Mouse (Mus musculus) forebrain, embryonic 16.5 days (tissue): ENCODE data around the gene Apoa1. TPM values are rescaled to one million over a fixed set of nuclear protein-coding genes. Genes with fewer than 3 reads are reported as not detected.
A peak's percentile ranks its signal among the peaks of the same experiment; 100 is the strongest.

Experiments
- ATAC-seq: fragments of 200-750 bp; cut with Nextera tagmentation; 2 replicates; pipeline ENCODE4 v1.8.0; 2017; ENCODE audit warnings: mild to moderate bottlenecking, moderate library complexity
- H3K27ac ChIP-seq: fragments of 300-500 bp; sonication (generic); 2 replicates; pipeline ENCODE4 v1.5.1; 2014; ENCODE audit warnings: low read length, control low read depth
- H3K27me3 ChIP-seq: fragments of 300-500 bp; sonication (generic); replicated peaks from 2 replicates; pipeline ENCODE4 v1.6.1; 2014; ENCODE audit warnings: low read length; ENCODE audit not compliant: control insufficient read depth, insufficient read depth
- H3K36me3 ChIP-seq: fragments of 300-500 bp; sonication (generic); 2 replicates; pipeline ENCODE4 v1.6.1; 2014; ENCODE audit not compliant: control insufficient read depth, insufficient read depth
- H3K4me1 ChIP-seq: fragments of 300-500 bp; sonication (generic); replicated peaks from 2 replicates; pipeline ENCODE4 v1.6.1; 2014; ENCODE audit warnings: low read length; ENCODE audit not compliant: control insufficient read depth, insufficient read depth
- H3K4me2 ChIP-seq: fragments of 300-500 bp; sonication (generic); 2 replicates; pipeline ENCODE4 v1.6.1; 2014; ENCODE audit warnings: mild to moderate bottlenecking, low read length, control low read depth
- H3K4me3 ChIP-seq: fragments of 300-500 bp; sonication (generic); replicated peaks from 2 replicates; pipeline ENCODE4 v1.5.1; 2014; ENCODE audit warnings: mild to moderate bottlenecking, low read length, control low read depth
- H3K9ac ChIP-seq: fragments of 300-500 bp; sonication (generic); replicated peaks from 2 replicates; pipeline ENCODE4 v1.6.1; 2014; ENCODE audit warnings: low read depth, low read length, control low read depth
- H3K9me3 ChIP-seq: fragments of 300-500 bp; sonication (generic); 2 replicates; pipeline ENCODE4 v1.6.1; 2016; ENCODE audit warnings: low read length; ENCODE audit not compliant: control insufficient read depth
- WGBS: fragments of 180-500 bp; shearing (Covaris S2); extraction: QIAGEN DNeasy Blood & Tissue Kit; methylation state at CpG from one replicate; pipeline ENCODE4 v1.1.7; 2014; 5-methylcytosine and 5-hydroxymethylcytosine counted together
- polyA plus RNA-seq: library from polyadenylated mRNA; unstranded; fragments of >200 nt; fragmentation: Nextera tagmentation; extraction: Ambion mirVana; gene quantifications from 2 replicates; pipeline ENCODE4 v1.2.1, GENCODE M21; 2015

Gene Apoa1
- polyA plus RNA-seq, 1 experiment from 2014 or later: 1.5 TPM

- H3K9me3 ChIP-seq: no peaks in the 10 kb centered on the region
- H3K4me2 ChIP-seq: no peak overlapping the region
- H3K9ac ChIP-seq: no peak overlapping the region
- 83% methylated on average over 2 of the region's 2 CpGs for WGBS
- no peaks in the 10 kb centered on the region for H3K36me3 ChIP-seq
- H3K4me1 ChIP-seq: no peaks in the 10 kb centered on the region
- no peak overlapping the region for H3K27ac ChIP-seq
- ATAC-seq: no peak
- H3K4me3 ChIP-seq: no peak overlapping the region
- no peaks in the 10 kb centered on the region for H3K27me3 ChIP-seq
Measured at GRCm38 (mm10) chr9:46241818-46242217, 13.4 kb downstream of the Apoa1 start.

GRCm38 (mm10) chr9:46243122-46243521 is 14.7 kb downstream of the Apoa1 start:
- 70% methylated on average over 4 of the region's 4 CpGs for WGBS
- Histone ChIP-seq H3K4me3 (no peak overlapping the region), H3K4me1 (no peaks in the 10 kb centered on the region), H3K9ac (no peak overlapping the region), H3K36me3 (no peaks in the 10 kb centered on the region), H3K9me3 (no peaks in the 10 kb centered on the region), H3K4me2 (no peak overlapping the region), H3K27ac (no peak overlapping the region), H3K27me3 (no peaks in the 10 kb centered on the region)
- ATAC-seq: no peak

- H3K9me3 ChIP-seq: no peaks in the 10 kb centered on the region
- no peaks in the 10 kb centered on the region for H3K27me3 ChIP-seq
- H3K9ac ChIP-seq: no peak overlapping the region
- no peak overlapping the region for H3K27ac ChIP-seq
- no peaks in the 10 kb centered on the region for H3K36me3 ChIP-seq
- 38% methylated on average over 8 of the region's 8 CpGs for WGBS
- H3K4me2 ChIP-seq: no peak overlapping the region
- ATAC-seq: no peak
- no peak overlapping the region for H3K4me3 ChIP-seq
- H3K4me1 ChIP-seq: no peaks in the 10 kb centered on the region
Measured at GRCm38 (mm10) chr9:46243584-46243983, 15.2 kb downstream of the Apoa1 start.

GRCm38 (mm10) chr9:46246752-46247324 is 18.5 kb downstream of the Apoa1 start:
- WGBS: 24% methylated on average over 10 of the region's 11 CpGs

GRCm38 (mm10) chr9:46256177-46256576 is 27.8 kb downstream of the Apoa1 start:
- Histone ChIP-seq H3K4me2 (no peak overlapping the region), H3K4me1 (no peaks in the 10 kb centered on the region), H3K9ac (no peak overlapping the region), H3K9me3 (no peaks in the 10 kb centered on the region), H3K36me3 (no peaks in the 10 kb centered on the region), H3K27ac (no peak overlapping the region), H3K27me3 (no peaks in the 10 kb centered on the region), H3K4me3 (no peak overlapping the region)
- ATAC-seq: no peak
- WGBS: 92% methylated on average over 7 of the region's 7 CpGs

More at GRCm38 (mm10) chr9:46246752-46247324, 18.5 kb downstream of the Apoa1 start:
- no peak overlapping the region for H3K4me3 ChIP-seq
- H3K4me1 ChIP-seq: no peaks in the 10 kb centered on the region
- H3K9me3 ChIP-seq: no peaks in the 10 kb centered on the region
- ATAC-seq: peak; percentile 83
- H3K9ac ChIP-seq: no peak overlapping the region
- H3K36me3 ChIP-seq: no peaks in the 10 kb centered on the region
- no peaks in the 10 kb centered on the region for H3K27me3 ChIP-seq
- H3K4me2 ChIP-seq: no peak overlapping the region
- no peak overlapping the region for H3K27ac ChIP-seq

- H3K4me1 ChIP-seq: no peaks in the 10 kb centered on the region
- ATAC-seq: no peak
- H3K27me3 ChIP-seq: no peaks in the 10 kb centered on the region
- 89% methylated on average over 10 of the region's 10 CpGs for WGBS
- no peak overlapping the region for H3K9ac ChIP-seq
- H3K4me3 ChIP-seq: no peak overlapping the region
- no peaks in the 10 kb centered on the region for H3K9me3 ChIP-seq
- no peak overlapping the region for H3K27ac ChIP-seq
- H3K36me3 ChIP-seq: no peaks in the 10 kb centered on the region
- no peak overlapping the region for H3K4me2 ChIP-seq
Measured at GRCm38 (mm10) chr9:46256658-46257385, 28.4 kb downstream of the Apoa1 start.

DNA sequence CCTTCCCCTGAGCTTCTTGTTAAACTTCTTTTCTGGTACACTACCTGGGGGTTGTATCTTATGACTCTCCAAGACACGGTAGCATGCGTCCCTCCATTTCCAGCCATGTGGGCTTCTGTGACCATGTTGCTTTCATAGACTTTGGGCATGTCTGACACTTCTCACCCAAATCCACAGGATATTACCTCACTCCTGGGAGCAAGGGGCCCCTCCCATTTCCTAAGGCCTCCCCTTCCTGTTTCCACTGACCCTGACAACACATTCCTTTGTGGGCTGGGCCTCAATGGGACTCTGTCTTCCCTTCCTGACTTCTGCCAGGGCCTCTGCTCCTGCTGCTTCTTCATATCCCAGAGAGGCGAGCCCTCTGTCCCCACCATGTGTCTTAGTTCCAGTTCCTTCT is 29.2 kb downstream of the Apoa1 start:
- no peak overlapping the region for H3K9ac ChIP-seq
- H3K4me2 ChIP-seq: no peak overlapping the region
- H3K9me3 ChIP-seq: no peaks in the 10 kb centered on the region
- no peaks in the 10 kb centered on the region for H3K36me3 ChIP-seq
- 82% methylated on average over 3 of the region's 3 CpGs for WGBS
- ATAC-seq: no peak
- H3K27ac ChIP-seq: no peak overlapping the region
- no peak overlapping the region for H3K4me3 ChIP-seq
- no peaks in the 10 kb centered on the region for H3K27me3 ChIP-seq
- H3K4me1 ChIP-seq: no peaks in the 10 kb centered on the region

GRCm38 (mm10) chr9:46259111-46259510 is 30.7 kb downstream of the Apoa1 start:
- no peaks in the 10 kb centered on the region for H3K27me3 ChIP-seq
- no peak for ATAC-seq
- no peaks in the 10 kb centered on the region for H3K36me3 ChIP-seq
- H3K9ac ChIP-seq: no peak overlapping the region
- no peak overlapping the region for H3K4me3 ChIP-seq
- no peaks in the 10 kb centered on the region for H3K4me1 ChIP-seq
- no peak overlapping the region for H3K4me2 ChIP-seq
- no peaks in the 10 kb centered on the region for H3K9me3 ChIP-seq
- no peak overlapping the region for H3K27ac ChIP-seq
- WGBS: 92% methylated on average over 6 of the region's 6 CpGs

- H3K4me2 ChIP-seq: no peak overlapping the region
- no peaks in the 10 kb centered on the region for H3K36me3 ChIP-seq
- H3K9me3 ChIP-seq: no peaks in the 10 kb centered on the region
- no peaks in the 10 kb centered on the region for H3K27me3 ChIP-seq
- no peaks in the 10 kb centered on the region for H3K4me1 ChIP-seq
- WGBS: 89% methylated on average over 7 of the region's 7 CpGs
- ATAC-seq: no peak
- H3K27ac ChIP-seq: no peak overlapping the region
- no peak overlapping the region for H3K4me3 ChIP-seq
- no peak overlapping the region for H3K9ac ChIP-seq
Measured at GRCm38 (mm10) chr9:46261131-46261530, 32.8 kb downstream of the Apoa1 start.
